Mouse (Mus musculus) ES-CJ7 (cell line): ENCODE measurements around the gene Rtn4r.

ENCODE experiments used
- DNase-seq: peaks from one replicate; pipeline ENCODE4 v3.0.0; 2011; ENCODE audit warnings: low read depth, low spot score

Rtn4r gene

GRCm38 (mm10) chr16:18124626-18125025 lies 2.8 kb upstream of the Rtn4r start:
- DNase-seq: no peak

- DNase-seq: no peak
Observed at GRCm38 (mm10) chr16:18125131-18125530, 2.3 kb upstream of the Rtn4r start.

GRCm38 (mm10) chr16:18126211-18126610 lies 1.2 kb upstream of the Rtn4r start:
- DNase-seq: no peak

GRCm38 (mm10) chr16:18127871-18128563 lies 575 bp downstream of the Rtn4r start:
- DNase-seq: no peak

GRCm38 (mm10) chr16:18128564-18128935 lies 1.1 kb downstream of the Rtn4r start:
- DNase-seq: no peak

- no peak for DNase-seq
Observed at GRCm38 (mm10) chr16:18129413-18129812, 2.0 kb downstream of the Rtn4r start.

- DNase-seq: no peak
Observed at GRCm38 (mm10) chr16:18130288-18130687, 2.8 kb downstream of the Rtn4r start.

GRCm38 (mm10) chr16:18130705-18131104 lies 3.3 kb downstream of the Rtn4r start:
- DNase-seq: no peak

GRCm38 (mm10) chr16:18131245-18131939 lies 4.0 kb downstream of the Rtn4r start:
- no peak for DNase-seq

GRCm38 (mm10) chr16:18132026-18132425 lies 4.6 kb downstream of the Rtn4r start:
- no peak for DNase-seq

GRCm38 (mm10) chr16:18132575-18132974 lies 5.1 kb downstream of the Rtn4r start:
- DNase-seq: no peak

GRCm38 (mm10) chr16:18133133-18133920 lies 5.9 kb downstream of the Rtn4r start:
- no peak for DNase-seq

- DNase-seq: no peak
Observed at GRCm38 (mm10) chr16:18135196-18135595, 7.8 kb downstream of the Rtn4r start.

- no peak for DNase-seq
Observed at GRCm38 (mm10) chr16:18136015-18136414, 8.6 kb downstream of the Rtn4r start.

- no peak for DNase-seq
Observed at GRCm38 (mm10) chr16:18144201-18144600, 16.8 kb downstream of the Rtn4r start.

- no peak for DNase-seq
Observed at GRCm38 (mm10) chr16:18145341-18145867, 18.0 kb downstream of the Rtn4r start.

GRCm38 (mm10) chr16:18148208-18148876 lies 20.9 kb downstream of the Rtn4r start:
- no peak for DNase-seq

- no peak for DNase-seq
Observed at GRCm38 (mm10) chr16:18149205-18149604, 21.8 kb downstream of the Rtn4r start.

- DNase-seq: no peak
Observed at GRCm38 (mm10) chr16:18152189-18152588, 24.7 kb downstream of the Rtn4r start.

GRCm38 (mm10) chr16:18152769-18153445 lies 25.5 kb downstream of the Rtn4r start:
- DNase-seq: no peak

- no peak for DNase-seq
Observed at GRCm38 (mm10) chr16:18154521-18155171, 27.2 kb downstream of the Rtn4r start.
